Mouse (Mus musculus) intestine, embryonic 16.5 days (tissue): ENCODE measurements around the gene Zfyve19. TPM values are rescaled to one million over a fixed set of nuclear protein-coding genes. Genes with fewer than 3 reads are reported as not detected.
A peak's percentile ranks its signal among the peaks of the same experiment; 100 is the strongest.

Experiments used
- ATAC-seq: fragments of 200-750 bp; cut with Nextera tagmentation; 2 replicates; pipeline ENCODE4 v1.8.0; 2017; ENCODE audit warnings: moderate TSS enrichment, moderate library complexity
- H3K27ac ChIP-seq: fragments of 300-500 bp; sonication (generic); 2 replicates; pipeline ENCODE4 v1.5.1; 2014; ENCODE audit warnings: mild to moderate bottlenecking, low read length
- H3K27me3 ChIP-seq: fragments of 300-500 bp; sonication (generic); replicated peaks from 2 replicates; pipeline ENCODE4 v1.6.1; 2014; ENCODE audit warnings: low read length, control low read depth, mixed read lengths; ENCODE audit not compliant: control insufficient read depth, insufficient read depth
- H3K36me3 ChIP-seq: fragments of 300-500 bp; sonication (generic); 2 replicates; pipeline ENCODE4 v1.6.1; 2014; ENCODE audit warnings: low read length, control low read depth; ENCODE audit not compliant: control insufficient read depth, insufficient read depth
- H3K4me1 ChIP-seq: fragments of 300-500 bp; sonication (generic); 2 replicates; pipeline ENCODE4 v1.6.1; 2014; ENCODE audit warnings: low read length, control low read depth, mixed read lengths; ENCODE audit not compliant: control insufficient read depth, insufficient read depth
- H3K4me2 ChIP-seq: fragments of 300-500 bp; sonication (generic); 2 replicates; pipeline ENCODE4 v1.6.1; 2014; ENCODE audit warnings: low read depth, low read length, control low read depth
- H3K4me3 ChIP-seq: fragments of 300-500 bp; sonication (generic); 2 replicates; pipeline ENCODE4 v1.5.1; 2014; ENCODE audit warnings: mild to moderate bottlenecking, low read length
- H3K9ac ChIP-seq: fragments of 300-500 bp; sonication (generic); 2 replicates; pipeline ENCODE4 v1.6.1; 2014; ENCODE audit warnings: low read depth, low read length
- H3K9me3 ChIP-seq: fragments of 300-500 bp; sonication (generic); 2 replicates; pipeline ENCODE4 v1.6.1; 2016; ENCODE audit warnings: low read length, control low read depth; ENCODE audit not compliant: control insufficient read depth
- WGBS: fragments of 180-500 bp; shearing (Covaris S2); extraction: QIAGEN DNeasy Blood & Tissue Kit; methylation state at CpG from one replicate; pipeline ENCODE4 v1.1.7; 2014; 5-methylcytosine and 5-hydroxymethylcytosine counted together
- polyA plus RNA-seq: library from polyadenylated mRNA; unstranded; fragments of >200 nt; fragmentation: Nextera tagmentation; extraction: Ambion mirVana; gene quantifications from 2 replicates; pipeline ENCODE4 v1.2.1, GENCODE M21; 2015

The Zfyve19 gene
- 69.1 and 69.8 TPM in 2 replicates for polyA plus RNA-seq

GRCm38 (mm10) chr2:119208344-119209175 lies at the start of gene Zfyve19, which contains the start of gene Dnajc17:
Gene Zfyve19, plus strand, starts transcription at chr2:119208617.
Gene Dnajc17, minus strand, starts transcription at chr2:119208795.
- peaks cover 4% of the 10 kb centered on the region; the same call in 1 of the 2 replicates for H3K36me3 ChIP-seq
- peak within 1 kb of the TSS; percentile 63 for H3K4me2 ChIP-seq
- ATAC-seq = peak; percentile 98
- peak within 1 kb of the TSS; percentile 90 for H3K4me3 ChIP-seq
- H3K4me1 ChIP-seq = peaks cover 13% of the 10 kb centered on the region
- no peaks in the 10 kb centered on the region for H3K9me3 ChIP-seq
- peak within 1 kb of the TSS; percentile 92 for H3K27ac ChIP-seq
- no peaks in the 10 kb centered on the region for H3K27me3 ChIP-seq
- under 1% methylated on average over 51 of the region's 51 CpGs for WGBS
- peak within 1 kb of the TSS; percentile 88 for H3K9ac ChIP-seq

DNA sequence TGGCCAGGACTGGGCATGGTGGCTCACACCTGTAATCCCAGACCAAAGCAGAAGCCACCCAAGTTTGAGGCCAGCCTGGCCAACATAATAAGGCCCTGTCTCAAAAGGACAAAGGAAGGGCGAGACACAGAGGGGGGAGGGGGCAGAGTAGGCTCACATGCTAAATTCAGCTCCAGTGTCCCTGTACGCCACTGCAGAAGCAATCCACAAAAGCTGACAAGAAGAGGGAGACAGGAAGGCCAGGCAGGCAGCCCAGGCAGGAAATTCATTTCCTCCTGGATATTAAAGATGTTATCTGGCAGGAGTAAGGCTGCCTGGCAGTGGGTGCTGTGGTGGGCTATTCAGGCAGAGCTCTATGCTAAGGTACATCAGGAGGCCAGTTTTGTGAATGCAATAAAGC lies 47.2 kb upstream of the Zfyve19 start:
- H3K27ac ChIP-seq = no peak overlapping the region
- peaks cover 2% of the 10 kb centered on the region; the same call in 1 of the 2 replicates for H3K27me3 ChIP-seq
- 39% methylated on average over 2 of the region's 2 CpGs for WGBS
- no peaks in the 10 kb centered on the region for H3K9me3 ChIP-seq
- no peak overlapping the region for H3K4me2 ChIP-seq
- H3K9ac ChIP-seq = no peak overlapping the region
- no peaks in the 10 kb centered on the region for H3K36me3 ChIP-seq
- peaks cover 8% of the 10 kb centered on the region; the same call in 1 of the 2 replicates for H3K4me1 ChIP-seq
- no peak overlapping the region for H3K4me3 ChIP-seq
- no peak for ATAC-seq

DNA sequence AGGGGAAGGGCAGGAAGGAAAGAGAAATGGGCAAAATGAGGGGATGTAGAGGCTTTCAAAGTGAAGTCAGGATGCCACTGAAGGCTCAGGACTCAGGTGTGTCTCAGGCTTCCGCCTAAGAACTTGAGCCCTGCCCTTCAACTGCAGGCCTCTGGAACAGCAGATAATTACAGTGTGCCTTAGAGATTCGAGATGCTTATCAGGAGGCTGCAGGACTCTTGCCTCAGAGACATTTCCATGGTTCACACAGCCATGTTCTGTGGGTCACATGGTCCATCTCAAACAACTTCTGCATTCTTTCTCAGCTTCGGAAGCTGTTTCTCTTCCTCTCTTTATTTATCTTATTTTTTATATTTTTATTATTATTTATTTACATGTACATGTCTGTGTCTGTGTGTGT lies 45.3 kb upstream of the Zfyve19 start:
- H3K27me3 ChIP-seq = peaks cover 2% of the 10 kb centered on the region; the same call in 1 of the 2 replicates
- H3K4me1 ChIP-seq = peaks cover 17% of the 10 kb centered on the region
- no peaks in the 10 kb centered on the region for H3K36me3 ChIP-seq
- no peaks in the 10 kb centered on the region for H3K9me3 ChIP-seq
- 49% methylated on average over 3 of the region's 3 CpGs for WGBS
- peak overlapping the region; percentile 45; the same call in 1 of the 2 replicates for H3K27ac ChIP-seq
- no peak overlapping the region for H3K4me2 ChIP-seq
- no peak overlapping the region for H3K9ac ChIP-seq
- ATAC-seq = peak; percentile 39
- no peak overlapping the region for H3K4me3 ChIP-seq

DNA sequence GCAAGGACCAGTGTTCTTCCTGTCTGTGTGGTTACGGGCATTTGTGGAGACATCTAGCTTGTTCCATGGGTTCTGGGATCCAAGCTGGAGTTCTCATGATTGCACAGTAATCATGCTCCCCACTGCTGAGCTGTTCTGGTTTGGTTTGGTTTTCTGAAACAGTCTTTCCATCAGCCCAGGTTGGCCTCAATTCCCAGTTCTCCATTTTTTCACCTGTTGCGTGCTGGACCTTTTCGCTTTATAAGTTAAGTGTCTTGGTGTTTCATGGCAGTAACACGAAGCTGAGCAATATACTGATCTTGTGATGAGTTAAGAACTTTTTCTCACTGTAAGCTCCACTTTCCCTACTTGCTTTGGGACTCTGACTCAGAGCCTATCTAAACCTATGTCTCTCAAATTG lies 44.4 kb upstream of the Zfyve19 start:
- WGBS = 84% methylated on average over 4 of the region's 4 CpGs
- no peak overlapping the region for H3K27ac ChIP-seq
- no peaks in the 10 kb centered on the region for H3K9me3 ChIP-seq
- peaks cover 17% of the 10 kb centered on the region for H3K4me1 ChIP-seq
- ATAC-seq = no peak
- no peak overlapping the region for H3K4me2 ChIP-seq
- no peak overlapping the region for H3K4me3 ChIP-seq
- H3K9ac ChIP-seq = no peak overlapping the region
- peaks cover 2% of the 10 kb centered on the region; the same call in 1 of the 2 replicates for H3K27me3 ChIP-seq
- no peaks in the 10 kb centered on the region for H3K36me3 ChIP-seq

- Histone ChIP-seq H3K4me3 (no peak overlapping the region), H3K4me2 (no peak overlapping the region), H3K27me3 (peaks cover 2% of the 10 kb centered on the region; the same call in 1 of the 2 replicates), H3K36me3 (no peaks in the 10 kb centered on the region), H3K27ac (no peak overlapping the region), H3K4me1 (peaks cover 17% of the 10 kb centered on the region), H3K9ac (no peak overlapping the region), H3K9me3 (no peaks in the 10 kb centered on the region)
- no peak for ATAC-seq
These were observed 43.0 kb upstream of the Zfyve19 start for GRCm38 (mm10) chr2:119165401-119165800.

DNA sequence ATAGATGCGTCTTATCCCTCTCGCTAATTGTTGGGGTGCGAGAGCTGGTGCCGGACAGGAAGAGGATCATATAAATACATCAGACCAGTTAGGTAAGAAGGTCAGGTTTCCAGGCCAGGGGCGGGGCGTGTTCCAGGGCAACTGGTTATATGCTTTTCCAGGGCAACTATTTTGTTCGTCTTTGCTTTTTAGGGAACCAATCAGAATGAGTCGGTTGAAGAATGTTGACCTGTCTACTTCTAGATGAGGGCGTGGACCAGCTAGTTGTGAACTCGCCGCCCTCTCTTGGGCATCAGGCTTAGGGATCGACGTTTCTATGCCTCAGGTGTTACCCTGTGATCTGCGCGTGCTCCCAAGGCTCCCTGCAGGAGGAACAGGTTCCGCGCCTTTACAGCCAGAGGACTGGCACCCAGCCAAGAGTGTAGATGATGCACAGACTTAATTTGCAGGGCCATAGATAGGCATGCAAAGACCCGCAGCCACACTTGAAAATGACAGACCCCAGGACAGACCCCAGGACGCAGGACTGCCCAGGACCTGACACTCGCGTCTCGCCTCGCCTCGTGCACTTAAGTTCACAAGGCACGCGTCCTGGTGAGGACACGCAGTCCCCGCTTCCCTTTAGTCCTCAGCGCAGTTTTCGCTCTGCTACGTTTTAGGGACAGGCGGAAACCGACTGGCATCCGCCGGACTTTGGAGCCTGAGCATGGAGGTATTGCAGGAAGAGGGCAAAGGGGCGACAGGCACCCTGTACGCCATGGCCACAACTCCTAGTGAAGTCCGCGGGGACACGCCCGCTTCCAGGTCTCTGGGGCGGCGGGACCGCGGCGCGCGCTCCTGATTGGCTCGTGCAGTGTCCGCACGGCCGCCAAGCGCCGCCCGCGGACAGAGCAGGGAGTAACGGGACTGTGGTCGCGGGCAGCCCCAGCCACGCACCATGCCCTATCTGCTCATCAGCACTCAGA lies 41.2 kb upstream of the Zfyve19 start, which contains the start of gene Gchfr:
Gchfr (plus strand) TSS at position 873 of the 965 bp plus-strand sequence.
- Histone ChIP-seq H3K27me3 (no peaks in the 10 kb centered on the region; the same call in 1 of the 2 replicates), H3K4me3 (peak within 1 kb of the TSS; percentile 65), H3K4me2 (peak within 1 kb of the TSS; percentile 98), H3K36me3 (no peaks in the 10 kb centered on the region), H3K9ac (peak within 1 kb of the TSS; percentile 68), H3K27ac (peak within 1 kb of the TSS; percentile 84), H3K4me1 (peaks cover 17% of the 10 kb centered on the region), H3K9me3 (no peaks in the 10 kb centered on the region)
- peak; percentile 90 for ATAC-seq
- WGBS = 1% methylated on average over 59 of the region's 60 CpGs

DNA sequence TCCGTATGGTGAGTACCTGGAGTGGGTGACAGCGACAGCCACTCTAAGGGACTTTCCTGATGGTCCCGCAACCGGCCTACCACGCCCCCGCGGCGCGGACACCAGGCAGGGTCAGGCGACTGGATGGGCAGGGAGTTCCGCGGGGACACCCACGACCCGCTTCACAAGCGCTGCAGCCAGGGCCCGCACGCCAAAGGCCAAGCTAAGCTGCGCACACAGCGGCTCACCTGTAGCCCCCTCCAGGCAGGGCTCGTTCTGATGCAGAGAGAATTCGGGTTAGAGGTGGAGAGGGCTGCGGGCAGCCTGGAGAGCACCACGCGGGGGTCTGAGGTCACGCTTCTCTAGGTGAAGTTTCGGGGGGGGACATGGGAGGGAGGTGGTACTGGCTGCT lies 40.6 kb upstream of the Zfyve19 start:
- H3K36me3 ChIP-seq = no peaks in the 10 kb centered on the region
- peak; percentile 6; the same call in 1 of the 2 replicates for ATAC-seq
- H3K9ac ChIP-seq = peak overlapping the region; percentile 68
- peaks cover 23% of the 10 kb centered on the region for H3K4me1 ChIP-seq
- peak overlapping the region; percentile 65 for H3K4me3 ChIP-seq
- WGBS = 3% methylated on average over 26 of the region's 26 CpGs
- peak overlapping the region; percentile 84 for H3K27ac ChIP-seq
- H3K4me2 ChIP-seq = peak overlapping the region; percentile 98
- H3K27me3 ChIP-seq = no peaks in the 10 kb centered on the region; the same call in 1 of the 2 replicates
- H3K9me3 ChIP-seq = no peaks in the 10 kb centered on the region

DNA sequence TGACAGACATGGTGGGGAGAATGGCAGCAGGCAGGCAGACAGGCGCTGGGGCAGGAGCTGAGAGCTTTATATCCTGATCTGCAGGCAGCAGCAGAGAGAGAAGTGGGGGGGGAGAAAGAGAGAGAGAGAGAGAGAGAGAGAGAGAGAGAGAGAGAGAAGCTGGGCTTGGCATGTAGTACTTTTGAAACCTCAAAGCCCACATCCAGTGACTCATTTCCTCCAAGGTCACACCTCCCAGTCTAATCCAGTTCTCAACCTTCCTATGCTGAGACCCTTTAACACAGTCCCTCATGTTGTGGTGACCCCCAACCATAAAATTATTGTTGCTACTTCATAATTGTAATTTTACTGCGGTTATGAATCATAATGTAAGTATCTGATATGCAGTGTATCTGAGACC lies 38.1 kb upstream of the Zfyve19 start:
- Histone ChIP-seq H3K27me3 (no peaks in the 10 kb centered on the region; the same call in 1 of the 2 replicates), H3K9me3 (no peaks in the 10 kb centered on the region), H3K4me3 (no peak overlapping the region), H3K9ac (no peak overlapping the region), H3K4me1 (peaks cover 33% of the 10 kb centered on the region), H3K4me2 (no peak overlapping the region), H3K27ac (no peak overlapping the region), H3K36me3 (no peaks in the 10 kb centered on the region)
- WGBS = 85% methylated on average over 2 of the region's 2 CpGs
- no peak for ATAC-seq

DNA sequence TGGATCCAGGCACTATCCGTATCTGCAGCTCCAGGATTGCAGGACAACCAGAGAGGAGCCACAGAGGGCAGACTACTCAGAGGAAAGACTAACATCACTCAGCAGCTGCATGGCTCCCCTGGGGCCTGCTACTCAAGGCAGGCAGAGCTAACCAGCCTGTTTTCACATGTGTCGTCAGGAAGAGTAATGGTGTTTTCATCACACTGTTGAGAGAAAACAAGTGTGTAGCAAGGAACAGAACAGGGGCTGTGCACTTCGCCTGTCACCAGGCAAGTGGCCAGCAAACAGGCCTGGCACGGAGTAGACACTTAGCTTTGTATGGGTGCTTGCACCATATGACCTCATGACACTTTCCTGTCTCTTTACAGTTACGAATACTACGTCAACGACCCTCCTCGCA lies 36.8 kb upstream of the Zfyve19 start:
- ATAC-seq = no peak
- H3K4me1 ChIP-seq = peaks cover 32% of the 10 kb centered on the region

More for the DNA sequence above, 36.8 kb upstream of the Zfyve19 start:
- Histone ChIP-seq H3K27me3 (no peaks in the 10 kb centered on the region), H3K4me3 (no peak overlapping the region), H3K27ac (no peak overlapping the region), H3K9me3 (no peaks in the 10 kb centered on the region), H3K9ac (no peak overlapping the region), H3K4me2 (no peak overlapping the region), H3K36me3 (no peaks in the 10 kb centered on the region)
- 67% methylated on average over 8 of the region's 8 CpGs for WGBS
